Mouse (Mus musculus): ENCODE results near the gene Cpeb2.

DNA sequence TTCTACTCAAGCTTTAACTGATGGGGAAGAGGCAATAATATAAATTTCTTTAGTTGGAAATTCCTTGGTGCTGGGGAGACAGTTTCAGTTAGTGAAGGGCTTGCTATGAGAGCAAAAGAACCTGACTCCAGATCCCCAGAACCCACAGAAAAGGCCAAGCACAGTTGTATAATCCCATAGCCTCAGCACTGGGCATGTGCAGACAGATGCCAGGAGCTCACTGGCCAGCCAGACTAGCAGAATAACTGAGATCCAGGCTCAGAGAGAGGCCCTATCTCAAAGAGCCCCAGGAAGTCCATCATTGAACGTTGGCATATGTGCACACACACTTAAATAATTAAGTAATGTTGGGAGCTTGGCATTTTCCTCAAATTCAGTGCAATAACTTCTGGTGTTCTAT is 70.5 kb downstream of the Cpeb2 start:
- no peak for TF ChIP-seq CTCF (conservative IDR thresholded peaks at IDR 0.05 in 1 of 2, IDR thresholded peaks at IDR 0.05 in 1 of 2; ENCODE audit: low read depth in 2 of 2, low read length in 2 of 2)
- TF ChIP-seq BHLHE40 (IDR thresholded peaks at IDR 0.05; ENCODE audit: low read depth, low read length), result no peak
- no peak for TF ChIP-seq UBTF (IDR thresholded peaks at IDR 0.05; ENCODE audit: low read depth, low read length)
- TF ChIP-seq ZC3H11A (IDR thresholded peaks at IDR 0.05; ENCODE audit: low read depth, low read length), result no peak
- no peak for TF ChIP-seq POLR2A (IDR thresholded peaks at IDR 0.05; ENCODE audit: low read depth, low read length)
- TF ChIP-seq HCFC1 (IDR thresholded peaks at IDR 0.05; ENCODE audit: low read depth, low read length), result no peak
- TF ChIP-seq JUND (conservative IDR thresholded peaks at IDR 0.05; ENCODE audit: low read depth, low read length), result no peak
- TF ChIP-seq USF2 (conservative IDR thresholded peaks at IDR 0.05; ENCODE audit: low read depth, low read length), result no peak
- TF ChIP-seq EP300 (IDR thresholded peaks at IDR 0.05; ENCODE audit: low read length), result no peak
- TF ChIP-seq CHD1 (IDR thresholded peaks at IDR 0.05; ENCODE audit: low read depth, low read length), result no peak
- TF ChIP-seq ZNF384 (IDR thresholded peaks at IDR 0.05; ENCODE audit: low read depth, low read length), result no peak
- TF ChIP-seq ELF1 (IDR thresholded peaks at IDR 0.05; ENCODE audit: low read depth, low read length), result no peak
- TF ChIP-seq SIN3A (IDR thresholded peaks at IDR 0.05; ENCODE audit: low read length), result no peak
